Mouse (Mus musculus) ES-E14 (cell line): ENCODE measurements around the gene Rap1gap. TPM values are rescaled to one million over a fixed set of nuclear protein-coding genes. Genes with fewer than 3 reads are reported as not detected.

Source experiments
- DNase-seq: peaks from one replicate; pipeline ENCODE4 v3.0.0-alpha.2; 2013; ENCODE audit warnings: low read depth, low spot score
- H3K27ac ChIP-seq: 2 replicates; pipeline ENCODE4 v1.5.1; 2012; ENCODE audit warnings: low read depth, mild to moderate bottlenecking, low read length, moderate library complexity, mixed read lengths; ENCODE audit not compliant: poor library complexity, insufficient read depth, severe bottlenecking
- H3K36me3 ChIP-seq: 2 replicates; pipeline ENCODE4 v1.6.1; 2012; ENCODE audit warnings: mild to moderate bottlenecking, low read length, moderate library complexity, mixed read lengths; ENCODE audit not compliant: control insufficient read depth, poor library complexity, insufficient read depth, severe bottlenecking
- H3K4me1 ChIP-seq, 2 experiments: fragments of 150-350 bp in 1 of 2; sonication (generic) in 1 of 2; 2 replicates each; pipeline ENCODE4 v1.6.1; 2012; ENCODE audit warnings: low read length in 2 of 2, mild to moderate bottlenecking in 1 of 2, mixed read lengths in 1 of 2; ENCODE audit not compliant: control insufficient read depth in 2 of 2, insufficient read depth in 2 of 2, poor library complexity in 1 of 2
- H3K4me3 ChIP-seq, 2 experiments: fragments of 150-350 bp in 1 of 2; sonication (generic) in 1 of 2; 2 replicates each; pipeline ENCODE4 v1.5.1; 2012; ENCODE audit warnings: low read length in 2 of 2, low read depth in 1 of 2, mild to moderate bottlenecking in 1 of 2, mixed read lengths in 1 of 2; ENCODE audit not compliant: insufficient read depth in 1 of 2, poor library complexity in 1 of 2, severe bottlenecking in 1 of 2
- H3K9ac ChIP-seq: 2 replicates; pipeline ENCODE4 v1.6.1; 2012; ENCODE audit warnings: low read depth, mild to moderate bottlenecking, low read length, mixed read lengths; ENCODE audit not compliant: poor library complexity, insufficient read depth, severe bottlenecking
- H3K9me3 ChIP-seq: fragments of 150-350 bp; sonication (generic); 2 replicates; pipeline ENCODE4 v1.6.1; 2012; ENCODE audit warnings: low read depth, mild to moderate bottlenecking, low read length; ENCODE audit not compliant: control insufficient read depth, insufficient read depth
- CHD2 ChIP-seq: IDR thresholded peaks from 2 replicates; pipeline ENCODE4 v1.6.1; 2014; ENCODE audit warnings: mild to moderate bottlenecking, low read depth, low read length, inconsistent platforms
- HCFC1 ChIP-seq: IDR thresholded peaks from 2 replicates; pipeline ENCODE4 v1.6.1; 2012; ENCODE audit warnings: low read length, inconsistent platforms, borderline replicate concordance; ENCODE audit not compliant: insufficient read depth
- MAFK ChIP-seq: IDR thresholded peaks from 2 replicates; pipeline ENCODE4 v1.6.1; 2014; ENCODE audit warnings: mild to moderate bottlenecking, low read depth, low read length, inconsistent platforms; ENCODE audit not compliant: insufficient read depth
- ZC3H11A ChIP-seq: IDR thresholded peaks from 2 replicates; pipeline ENCODE4 v1.6.1; 2012; ENCODE audit warnings: low read depth, mild to moderate bottlenecking, inconsistent platforms, low read length, borderline replicate concordance
- ZNF384 ChIP-seq: IDR thresholded peaks from 2 replicates; pipeline ENCODE4 v1.6.1; 2012; ENCODE audit warnings: low read depth, low read length, inconsistent platforms
- in situ Hi-C, 2 experiments: fragments of 600-800 bp; cut with MboI; formaldehyde crosslinking; loops; one replicate each; pipeline ENCODE4 v1.15.1; 2025; ENCODE audit warnings: low sequenced_read_pairs in 2 of 2, inconsistent platforms in 1 of 2; ENCODE audit not compliant: unreplicated experiment in 2 of 2
- total RNA-seq: library from RNA; depleted of rRNA; stranded (reverse); fragments of 300-350 nt; gene quantifications from 2 replicates; pipeline ENCODE4 v1.2.3, GENCODE M21; 2012

The Rap1gap gene
- total RNA-seq, 1 experiment = 13.4 TPM

GRCm38 (mm10) chr4:137687234-137687825 lies 22.8 kb downstream of the Rap1gap start:
- TF ChIP-seq ZNF384 (no peak), MAFK (no peak), CHD2 (no peak), ZC3H11A (no peak), HCFC1 (no peak)
- in situ Hi-C loops = no loop called here
- H3K4me3 ChIP-seq = no peak overlapping the region
- H3K4me1 ChIP-seq = peaks cover 4 to 17% of the 10 kb centered on the region in 2 experiments; a peak in 2 of 4 replicates
- H3K27ac ChIP-seq = no peak overlapping the region
- DNase-seq = no peak
- H3K9ac ChIP-seq = no peak overlapping the region
- H3K36me3 ChIP-seq = no peaks in the 10 kb centered on the region
- no peaks in the 10 kb centered on the region for H3K9me3 ChIP-seq

- in situ Hi-C loops = no loop called here
- no peak overlapping the region for H3K4me3 ChIP-seq
- peaks cover 0 to 12% of the 10 kb centered on the region in 2 experiments; a peak in 3 of 4 replicates for H3K4me1 ChIP-seq
- no peak overlapping the region for H3K9ac ChIP-seq
- no peaks in the 10 kb centered on the region for H3K36me3 ChIP-seq
- H3K27ac ChIP-seq = no peak overlapping the region
- TF ChIP-seq HCFC1 (no peak), MAFK (no peak), CHD2 (no peak), ZNF384 (no peak), ZC3H11A (no peak)
- H3K9me3 ChIP-seq = no peaks in the 10 kb centered on the region
- DNase-seq = no peak
Observed at GRCm38 (mm10) chr4:137692107-137692902, 27.8 kb downstream of the Rap1gap start.

- Histone ChIP-seq H3K9me3 (no peaks in the 10 kb centered on the region), H3K4me3 (no peak overlapping the region), H3K27ac (no peak overlapping the region), H3K9ac (no peak overlapping the region), H3K36me3 (no peaks in the 10 kb centered on the region), H3K4me1 (peaks cover 0 to 21% of the 10 kb centered on the region in 2 experiments; a peak in 3 of 4 replicates)
- no peak for DNase-seq
- in situ Hi-C loops = no loop called here
- TF ChIP-seq CHD2 (no peak), ZNF384 (no peak), MAFK (no peak), ZC3H11A (no peak), HCFC1 (no peak)
Observed at GRCm38 (mm10) chr4:137695300-137695699, 30.8 kb downstream of the Rap1gap start.

GRCm38 (mm10) chr4:137695900-137696299 lies 31.4 kb downstream of the Rap1gap start:
- no peaks in the 10 kb centered on the region for H3K36me3 ChIP-seq
- H3K4me1 ChIP-seq = peaks cover 0 to 21% of the 10 kb centered on the region in 2 experiments; a peak in 3 of 4 replicates
- in situ Hi-C loops = no loop called here
- no peak for TF ChIP-seq MAFK
- TF ChIP-seq ZC3H11A = no peak
- TF ChIP-seq CHD2 = no peak
- no peak for TF ChIP-seq HCFC1
- no peak for TF ChIP-seq ZNF384
- DNase-seq = no peak
- H3K9me3 ChIP-seq = no peaks in the 10 kb centered on the region
- H3K27ac ChIP-seq = no peak overlapping the region
- H3K9ac ChIP-seq = no peak overlapping the region
- no peak overlapping the region for H3K4me3 ChIP-seq
